Mouse (Mus musculus): ENCODE measurements around the gene Ddr1.
A peak's percentile ranks its signal among the peaks of the same experiment; 100 is the strongest.
"Not testable (repeated sequence)": the region's sequence is repeated elsewhere in the genome, so short reads cannot be mapped to it uniquely, and the experiment has no call there.

Ddr1 gene

DNA sequence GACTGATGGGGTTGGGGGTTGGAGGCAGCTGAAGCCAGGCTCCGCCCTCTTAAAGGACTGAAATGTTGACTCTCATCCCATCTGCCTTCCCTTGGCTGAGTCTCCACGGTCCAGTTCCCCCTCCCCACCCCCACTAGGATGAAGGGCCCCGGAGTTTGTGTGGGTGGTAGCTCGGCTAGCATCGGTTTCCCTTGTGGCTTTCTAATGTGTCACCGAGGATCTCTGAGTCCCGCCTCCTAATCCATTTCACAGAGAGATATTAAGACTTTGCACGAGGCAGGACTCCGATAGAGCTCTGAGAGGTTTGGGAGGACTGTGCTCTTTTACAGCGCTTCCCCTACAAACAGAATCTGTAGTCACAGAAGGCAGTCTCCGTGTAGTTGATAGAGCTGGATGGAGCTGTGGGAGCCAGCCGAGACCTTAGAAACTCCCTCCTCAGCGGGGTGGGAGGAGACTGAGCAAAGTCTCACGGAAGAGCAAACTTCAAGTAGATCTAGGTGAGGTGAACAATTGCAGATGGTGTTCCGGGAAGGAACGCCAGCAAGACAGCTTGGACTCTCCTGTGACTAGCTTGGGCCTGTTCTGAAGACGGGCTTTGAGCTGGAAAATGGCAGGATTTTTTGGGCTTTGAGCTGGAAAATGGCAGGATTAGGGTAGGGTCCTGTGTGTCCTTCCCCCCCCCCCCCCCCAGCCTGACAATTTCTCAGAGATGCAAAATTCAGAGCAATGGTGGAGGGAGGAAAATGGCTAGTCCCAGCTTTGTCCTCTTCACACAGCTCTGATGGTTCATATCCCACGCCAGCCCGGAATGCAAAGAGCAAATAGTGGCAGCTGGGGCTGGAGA lies at the start of gene Ddr1:
TSS of gene Ddr1 (minus strand) at position 1 of the 844 bp plus-strand sequence.
- DNase-seq (ENCODE audit: low spot score) = no peak

DNA sequence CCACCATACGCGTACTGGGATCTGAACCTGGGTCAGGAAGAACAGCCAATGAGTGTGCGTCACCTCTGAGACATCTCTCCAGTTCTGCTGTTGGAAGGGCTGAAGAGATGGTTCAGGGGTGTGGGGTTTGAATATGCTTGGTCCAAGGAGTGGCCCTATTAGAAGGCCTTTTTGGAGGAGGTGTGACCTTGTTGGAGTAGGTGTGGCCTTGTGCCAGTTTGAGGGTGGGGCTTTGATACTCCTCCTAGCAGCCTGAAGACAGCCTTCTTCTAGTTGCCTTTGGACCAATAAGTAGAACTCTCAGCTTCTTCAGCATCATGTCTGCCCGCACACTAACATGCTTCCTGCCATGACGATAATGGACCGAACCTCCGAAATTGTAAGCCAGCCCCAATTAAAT lies 49.2 kb upstream of the Ddr1 start:
- no peak for DNase-seq (ENCODE audit: low spot score)

DNA sequence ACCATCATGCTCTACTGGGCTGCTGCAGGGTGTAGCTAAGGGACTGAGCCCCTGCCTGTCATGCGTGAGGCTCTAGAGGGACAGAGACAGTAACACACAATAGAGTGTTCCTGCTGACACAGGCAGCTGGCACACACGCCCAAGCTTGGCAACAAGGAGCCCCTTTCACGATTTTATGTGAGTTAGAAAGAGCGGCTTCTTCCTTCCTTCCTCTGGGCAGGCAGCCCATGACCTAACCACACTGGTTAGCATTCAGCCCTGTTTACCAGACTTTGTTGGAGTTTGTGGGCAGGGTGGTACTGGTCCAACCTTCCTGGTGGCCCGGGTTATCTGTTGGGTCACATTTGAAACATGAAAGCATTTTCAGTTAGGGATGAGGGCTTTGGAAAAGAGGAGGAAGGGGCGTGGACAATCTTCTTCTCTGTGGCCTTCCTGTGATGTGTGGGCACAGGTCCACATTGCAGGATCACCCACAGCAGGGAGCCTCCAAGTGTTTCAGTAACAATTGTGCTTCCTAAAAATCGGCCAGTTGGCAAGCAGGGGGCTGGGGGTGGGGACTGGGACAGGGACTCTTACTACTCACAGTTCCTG lies 47.9 kb upstream of the Ddr1 start:
- DNase-seq (ENCODE audit: low spot score) = peak; percentile 51

DNA sequence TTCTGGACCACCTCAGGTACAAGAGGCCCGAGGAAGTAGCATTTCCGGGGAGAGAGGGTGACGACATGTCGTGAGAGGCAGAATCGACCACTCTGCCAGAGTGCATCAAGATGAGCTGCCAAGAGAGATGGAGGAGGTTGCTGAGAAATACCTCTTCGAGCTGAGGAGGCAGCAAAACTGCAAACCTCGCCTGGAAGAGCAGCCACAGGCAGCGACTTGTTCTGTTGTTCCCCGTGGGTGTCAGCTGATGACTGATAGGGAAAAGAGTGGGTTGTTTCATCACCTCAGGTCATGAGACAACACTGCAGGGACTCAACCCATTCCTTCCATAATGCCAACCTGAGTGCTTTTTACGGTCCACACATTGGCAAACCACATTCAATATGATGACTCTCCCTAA lies 45.3 kb upstream of the Ddr1 start:
- no peak for DNase-seq (ENCODE audit: low spot score)

- peak; percentile 43 for DNase-seq (ENCODE audit: low spot score)
Observed at GRCm38 (mm10) chr17:35744361-35744760, 39.9 kb upstream of the Ddr1 start.

- no peak for DNase-seq (ENCODE audit: low spot score)
Observed at GRCm38 (mm10) chr17:35742948-35743347, 38.5 kb upstream of the Ddr1 start.

DNA sequence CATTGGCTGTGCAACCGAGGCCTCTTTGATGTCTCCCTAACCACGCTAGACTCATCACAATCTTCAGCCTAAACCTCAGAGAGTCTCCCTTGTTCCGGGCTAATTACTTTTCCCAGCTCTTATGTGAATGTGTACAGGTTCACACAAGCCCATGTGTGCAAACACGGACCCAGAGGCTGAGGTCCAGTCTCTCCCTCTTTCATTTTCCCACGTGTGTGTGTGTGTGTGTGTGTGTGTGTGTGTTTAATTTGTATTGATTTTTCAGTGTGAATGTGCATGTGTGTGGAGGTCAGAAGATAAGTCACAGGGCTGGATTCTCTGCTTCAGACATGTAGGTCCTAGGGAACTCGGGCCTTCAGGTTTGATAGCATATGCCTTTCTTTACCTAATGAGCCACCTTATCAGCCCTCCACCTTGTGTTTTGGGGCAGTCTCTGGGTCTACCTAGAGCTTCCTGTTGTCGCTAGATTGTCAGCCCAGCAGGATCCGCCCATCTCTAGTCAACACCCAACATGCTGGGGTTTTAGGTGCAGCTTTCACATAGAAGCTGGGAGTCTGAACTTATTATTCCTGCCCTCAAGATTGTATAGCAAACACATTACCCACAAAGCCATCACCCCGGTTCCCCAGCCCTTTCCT lies 37.3 kb upstream of the Ddr1 start:
- DNase-seq (ENCODE audit: low spot score) = no peak

DNA sequence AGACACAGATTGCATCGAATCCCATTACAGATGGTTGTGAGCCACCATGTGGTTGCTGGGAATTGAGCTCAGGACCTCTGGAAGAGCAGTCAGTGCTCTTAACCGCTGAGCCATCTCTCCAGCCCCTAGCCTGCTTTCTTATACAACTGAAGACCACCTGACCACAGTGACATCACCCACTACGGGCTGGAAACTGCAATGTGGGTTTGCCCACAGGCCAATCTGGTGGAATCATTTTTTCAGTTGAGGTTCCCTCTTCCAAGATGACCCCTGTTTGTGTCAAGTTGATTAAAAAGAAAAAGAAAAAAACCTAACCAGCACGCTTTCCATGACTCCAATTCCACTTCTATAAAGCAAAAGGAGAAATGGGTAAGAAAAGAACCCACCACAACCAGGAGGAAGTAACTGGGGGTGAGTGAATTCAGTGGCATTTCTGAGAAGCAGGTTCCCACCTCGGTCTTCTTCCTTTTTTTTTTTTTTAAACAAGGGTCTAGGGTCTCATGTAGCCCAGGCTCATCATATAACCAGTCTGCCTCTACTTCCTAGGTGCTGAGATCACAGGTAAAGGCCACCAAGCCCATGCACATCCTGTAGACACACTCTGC lies 36.0 kb upstream of the Ddr1 start:
- DNase-seq (ENCODE audit: low spot score) = no peak

DNA sequence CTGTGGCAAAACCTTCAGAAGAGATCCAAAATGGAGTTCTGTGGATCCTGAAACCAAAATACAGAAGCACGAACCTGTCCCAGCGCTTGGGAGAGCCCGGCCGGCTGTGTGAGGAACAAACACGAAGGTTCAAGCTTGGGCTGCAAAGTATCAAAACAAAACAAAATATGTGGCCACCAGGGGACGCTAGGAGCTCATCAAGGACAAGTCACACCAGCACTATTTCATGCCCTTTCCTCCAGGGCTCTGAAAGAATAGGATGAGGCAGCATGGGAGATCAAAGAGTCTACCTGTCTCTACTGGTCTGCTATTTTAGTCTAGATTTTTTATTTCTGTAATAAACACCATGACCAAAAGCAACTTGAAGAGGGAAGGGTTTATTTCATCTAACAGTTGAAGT lies 35.3 kb upstream of the Ddr1 start:
- peak; percentile 68 for DNase-seq (ENCODE audit: low spot score)

DNA sequence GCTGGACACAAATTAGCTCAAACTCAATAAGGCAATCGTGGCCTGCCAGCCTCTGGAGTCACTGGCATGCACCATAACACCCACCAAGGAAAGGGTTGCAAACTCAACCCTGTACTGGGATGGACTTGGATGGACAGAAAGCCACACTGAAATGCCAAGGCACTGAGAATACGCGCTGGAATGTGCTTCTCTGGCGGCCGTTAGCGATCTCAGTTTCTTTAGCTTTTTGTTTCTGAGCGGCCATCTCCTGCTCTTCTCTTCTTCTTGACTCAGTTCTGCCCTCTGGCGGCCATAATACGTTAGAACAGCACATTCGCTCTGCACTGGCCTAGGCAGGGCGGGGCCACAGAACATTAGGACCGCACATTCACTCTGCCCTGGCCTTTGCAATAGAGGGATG lies 33.3 kb upstream of the Ddr1 start:
- peak; percentile 64 for DNase-seq (ENCODE audit: low spot score)

DNA sequence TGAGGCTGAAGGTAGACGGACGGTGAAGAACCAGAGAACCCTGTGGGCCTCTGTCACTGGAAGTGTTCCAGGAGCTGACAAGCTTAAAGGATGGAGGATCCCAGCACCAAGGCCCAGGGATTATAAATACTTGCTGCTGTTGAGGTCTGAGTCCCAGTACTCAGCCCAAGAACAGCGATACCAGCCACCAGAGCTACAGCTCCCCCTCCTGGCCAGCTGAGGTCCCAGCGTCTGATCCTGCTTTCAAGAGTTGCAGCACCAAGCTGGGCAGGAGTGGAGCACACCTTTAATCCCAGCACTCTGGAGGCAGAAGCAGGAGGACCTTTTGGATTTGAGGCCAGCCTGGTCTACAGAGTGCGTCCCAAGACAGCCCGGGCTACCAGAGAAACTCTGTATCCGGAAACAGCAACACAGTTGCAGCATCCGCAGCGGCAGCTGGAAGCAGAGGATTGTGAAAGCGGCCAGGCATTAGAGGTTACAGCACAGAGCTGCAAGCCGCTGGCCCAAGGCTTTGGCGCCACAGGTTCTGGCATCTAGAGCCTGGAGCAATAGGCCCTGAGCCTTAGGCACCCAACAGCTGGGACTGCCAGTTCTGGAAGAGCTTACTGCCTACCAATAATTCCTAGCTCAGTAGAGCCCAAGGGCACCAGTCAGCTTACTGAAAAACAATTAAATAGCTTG lies 32.0 kb upstream of the Ddr1 start:
- peak; percentile 39 for DNase-seq (ENCODE audit: low spot score)

GRCm38 (mm10) chr17:35734478-35734877 lies 30.1 kb upstream of the Ddr1 start:
- no peak for DNase-seq (ENCODE audit: low spot score)

DNA sequence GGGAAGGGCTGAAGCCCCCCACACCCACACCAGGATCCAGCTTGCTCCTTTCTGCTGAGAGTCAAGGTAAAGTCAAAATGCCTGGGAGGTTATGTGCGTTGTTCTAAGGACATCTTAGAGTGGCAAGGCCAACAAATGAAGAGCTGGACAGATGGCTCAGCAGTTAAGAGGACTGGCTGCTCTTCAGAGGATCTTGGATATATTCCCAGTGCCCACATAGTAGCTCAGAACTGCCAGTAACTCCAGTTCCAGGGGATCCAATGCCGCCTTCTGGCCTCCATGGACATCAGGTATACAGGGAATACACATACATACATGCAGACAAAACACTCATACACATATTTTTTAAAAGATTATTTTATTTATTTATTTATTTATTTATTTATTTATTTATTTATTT lies 29.0 kb upstream of the Ddr1 start:
- DNase-seq (ENCODE audit: low spot score) = no peak

DNA sequence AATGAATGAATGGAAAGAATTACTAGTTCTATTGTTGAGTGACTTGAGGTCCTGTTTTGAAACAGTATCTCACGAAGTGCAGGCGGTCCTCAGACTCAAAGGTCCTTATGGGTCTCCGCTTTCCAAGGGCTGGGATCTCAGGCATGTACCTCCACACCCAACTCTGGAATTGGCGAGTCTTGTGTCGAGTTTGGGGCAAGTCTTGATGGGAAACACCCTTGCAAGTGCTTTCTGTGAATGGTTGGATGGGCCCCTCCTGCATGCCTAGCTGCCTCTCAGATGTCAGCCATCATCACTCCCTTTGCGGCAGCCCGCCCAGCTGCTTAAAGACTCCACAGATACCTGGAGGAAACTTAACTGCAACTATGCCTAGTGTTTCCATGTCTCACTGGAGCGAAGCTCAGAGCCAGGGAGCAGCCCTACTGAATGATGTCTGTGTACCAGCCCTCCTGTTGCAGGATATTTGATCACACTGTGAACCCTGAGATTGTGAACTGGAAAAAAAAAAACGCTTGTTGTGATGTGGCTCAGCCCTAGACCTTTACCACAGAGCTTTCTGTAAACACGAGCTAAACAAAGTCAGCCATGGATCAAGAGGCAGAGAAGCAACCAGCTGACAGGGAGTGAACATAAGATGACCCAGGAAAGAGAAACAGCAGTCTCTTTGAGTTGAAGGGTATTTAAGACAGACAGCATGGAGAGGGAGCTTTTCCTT lies 27.2 kb upstream of the Ddr1 start:
- no peak for DNase-seq (ENCODE audit: low spot score)

- DNase-seq (ENCODE audit: low spot score) = not testable (repeated sequence)
Observed at GRCm38 (mm10) chr17:35730112-35730511, 25.7 kb upstream of the Ddr1 start.

GRCm38 (mm10) chr17:35728821-35729220 lies 24.4 kb upstream of the Ddr1 start:
- no peak for DNase-seq (ENCODE audit: low spot score)

GRCm38 (mm10) chr17:35727471-35728205 lies 23.2 kb upstream of the Ddr1 start:
- DNase-seq (ENCODE audit: low spot score) = no peak

- no peak for DNase-seq (ENCODE audit: low spot score)
Observed at GRCm38 (mm10) chr17:35727028-35727427, 22.6 kb upstream of the Ddr1 start.

- peak; percentile 81 for DNase-seq (ENCODE audit: low spot score)
Observed at GRCm38 (mm10) chr17:35725286-35726232, 21.1 kb upstream of the Ddr1 start.

GRCm38 (mm10) chr17:35721676-35722075 lies 17.3 kb upstream of the Ddr1 start:
- no peak for DNase-seq (ENCODE audit: low spot score)

Measured in ovary, adult 18-20 months (tissue).